Mouse (Mus musculus): ENCODE measurements around the gene Msl2.

Gene Msl2

DNA sequence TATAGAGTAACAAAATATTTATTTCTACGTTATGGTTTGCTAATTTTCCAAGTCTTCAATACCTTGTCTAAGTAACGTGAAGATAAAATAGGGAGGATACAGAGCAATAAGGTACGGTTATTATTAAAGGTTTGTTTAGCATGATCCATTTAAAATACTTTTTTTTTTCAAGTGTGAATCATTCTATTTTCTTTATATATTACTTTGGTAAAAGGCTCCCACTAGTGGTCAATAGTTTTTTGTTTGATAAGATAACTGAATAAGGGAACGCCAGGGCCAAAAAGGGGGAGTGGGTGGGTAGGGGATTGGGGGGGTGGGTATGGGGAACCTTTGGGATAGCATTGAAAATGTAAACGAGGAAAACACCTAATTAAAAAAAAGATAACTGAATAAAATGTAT lies 79.0 kb downstream of the Msl2 start:
- no peak for DNase-seq (ENCODE audit: low read depth, low spot score)
